Mouse (Mus musculus) neural tube, embryonic 14.5 days (tissue): ENCODE results near the gene Slc9c1. TPM values are rescaled to one million over a fixed set of nuclear protein-coding genes. Genes with fewer than 3 reads are reported as not detected.
A peak's percentile ranks its signal among the peaks of the same experiment; 100 is the strongest.

ENCODE experiments used
- ATAC-seq: fragments of 200-750 bp; cut with Nextera tagmentation; 2 replicates; pipeline ENCODE4 v1.8.0; 2017; ENCODE audit warnings: low read depth, mild to moderate bottlenecking, moderate TSS enrichment, moderate library complexity
- H3K27ac ChIP-seq: fragments of 300-500 bp; sonication (generic); 2 replicates; pipeline ENCODE4 v1.5.1; 2014; ENCODE audit warnings: low read depth, mild to moderate bottlenecking, control low read depth, low read length, moderate library complexity, mixed read lengths
- H3K27me3 ChIP-seq: fragments of 300-500 bp; sonication (generic); 2 replicates; pipeline ENCODE4 v1.6.1; 2014; ENCODE audit warnings: low read length; ENCODE audit not compliant: control insufficient read depth, insufficient read depth
- H3K36me3 ChIP-seq: fragments of 300-500 bp; sonication (generic); 2 replicates; pipeline ENCODE4 v1.6.1; 2014; ENCODE audit warnings: low read length, mixed read lengths; ENCODE audit not compliant: control insufficient read depth, insufficient read depth
- H3K4me1 ChIP-seq: fragments of 300-500 bp; sonication (generic); 2 replicates; pipeline ENCODE4 v1.6.1; 2014; ENCODE audit warnings: low read length; ENCODE audit not compliant: control insufficient read depth, insufficient read depth
- H3K4me2 ChIP-seq: fragments of 300-500 bp; sonication (generic); 2 replicates; pipeline ENCODE4 v1.6.1; 2014; ENCODE audit warnings: mild to moderate bottlenecking, low read depth, low read length, control low read depth
- H3K4me3 ChIP-seq: fragments of 300-500 bp; sonication (generic); 2 replicates; pipeline ENCODE4 v1.5.1; 2014; ENCODE audit warnings: low read depth, low read length, control low read depth, mixed read lengths
- H3K9ac ChIP-seq: fragments of 300-500 bp; sonication (generic); replicated peaks from 2 replicates; pipeline ENCODE4 v1.6.1; 2014; ENCODE audit warnings: low read depth, mild to moderate bottlenecking, control low read depth, low read length, mixed read lengths
- H3K9me3 ChIP-seq: fragments of 300-500 bp; sonication (generic); 2 replicates; pipeline ENCODE4 v1.6.1; 2016; ENCODE audit warnings: low read length; ENCODE audit not compliant: control insufficient read depth
- WGBS: fragments of 180-500 bp; shearing (Covaris S2); extraction: QIAGEN DNeasy Blood & Tissue Kit; methylation state at CpG from one replicate; pipeline ENCODE4 v1.1.7; 2014; 5-methylcytosine and 5-hydroxymethylcytosine counted together
- polyA plus RNA-seq: library from polyadenylated mRNA; unstranded; fragments of >200 nt; fragmentation: Nextera tagmentation; extraction: Ambion mirVana; gene quantifications from 2 replicates; pipeline ENCODE4 v1.2.1, GENCODE M21; 2014

The Slc9c1 gene
- polyA plus RNA-seq, 1 experiment from 2014 or later = not detected

DNA sequence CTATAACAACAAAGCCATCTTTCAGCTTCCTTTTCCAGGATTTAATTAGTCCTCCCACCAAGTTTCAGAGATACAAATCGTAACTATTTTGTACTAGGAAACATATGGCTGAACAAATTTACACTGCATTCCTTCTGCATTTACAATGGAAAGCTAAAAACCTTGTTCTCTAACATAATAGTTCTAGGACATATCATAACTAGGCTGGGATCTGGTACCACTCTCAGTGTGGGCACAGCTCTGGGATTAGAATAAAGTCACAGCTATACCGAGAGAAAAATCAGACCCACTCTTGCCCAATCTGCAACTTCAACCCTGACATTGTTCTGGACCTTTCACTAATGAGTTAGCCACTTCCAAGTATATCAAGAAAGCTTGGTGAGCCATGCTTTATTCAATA, 100.7 kb downstream of the Slc9c1 start:
- 92% methylated on average over 2 of the region's 2 CpGs for WGBS
- Histone ChIP-seq H3K36me3 (no peaks in the 10 kb centered on the region), H3K4me2 (no peak overlapping the region), H3K27me3 (no peaks in the 10 kb centered on the region), H3K4me3 (no peak overlapping the region), H3K9me3 (no peaks in the 10 kb centered on the region), H3K9ac (no peak overlapping the region), H3K4me1 (no peaks in the 10 kb centered on the region), H3K27ac (no peak overlapping the region)
- ATAC-seq = no peak

DNA sequence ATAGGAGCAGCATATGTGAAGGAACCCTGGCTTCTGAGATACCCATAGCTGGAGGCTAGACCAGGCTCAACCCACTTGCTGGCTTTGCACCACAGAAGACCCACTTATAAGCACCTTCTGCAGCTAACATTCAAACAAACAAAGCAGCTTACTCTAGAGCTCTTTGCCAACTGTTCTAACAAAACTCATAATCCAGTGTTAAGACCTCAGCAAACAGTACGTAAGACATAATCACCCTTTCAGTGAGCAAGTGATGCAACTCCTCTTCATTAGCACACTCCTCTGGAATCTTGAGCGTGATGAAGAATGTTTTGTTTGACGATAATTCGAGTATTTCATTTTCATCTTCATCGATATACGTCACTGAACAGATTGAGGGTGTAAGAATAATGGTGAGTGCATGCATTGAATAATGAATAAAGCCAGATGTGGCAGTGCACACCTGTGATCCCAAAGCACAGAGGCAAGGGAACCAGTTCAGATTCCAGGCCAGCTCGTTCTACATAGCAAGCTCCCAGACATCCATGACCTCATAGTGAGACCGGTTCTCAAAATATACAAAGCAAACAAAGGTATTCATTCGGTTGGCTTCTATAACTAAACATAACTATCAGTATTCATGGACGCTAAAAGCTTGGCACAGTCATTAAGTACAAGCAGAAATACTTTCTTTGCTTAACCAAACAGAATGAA, 105.1 kb downstream of the Slc9c1 start:
- no peak overlapping the region for H3K9ac ChIP-seq
- no peak overlapping the region for H3K4me3 ChIP-seq
- 86% methylated on average over 10 of the region's 10 CpGs for whole genome bisulfite sequencing
- H3K36me3 ChIP-seq = no peaks in the 10 kb centered on the region
- H3K9me3 ChIP-seq = no peaks in the 10 kb centered on the region
- no peak overlapping the region for H3K27ac ChIP-seq
- H3K4me1 ChIP-seq = no peaks in the 10 kb centered on the region
- no peak for ATAC-seq
- H3K27me3 ChIP-seq = no peaks in the 10 kb centered on the region
- H3K4me2 ChIP-seq = no peak overlapping the region

DNA sequence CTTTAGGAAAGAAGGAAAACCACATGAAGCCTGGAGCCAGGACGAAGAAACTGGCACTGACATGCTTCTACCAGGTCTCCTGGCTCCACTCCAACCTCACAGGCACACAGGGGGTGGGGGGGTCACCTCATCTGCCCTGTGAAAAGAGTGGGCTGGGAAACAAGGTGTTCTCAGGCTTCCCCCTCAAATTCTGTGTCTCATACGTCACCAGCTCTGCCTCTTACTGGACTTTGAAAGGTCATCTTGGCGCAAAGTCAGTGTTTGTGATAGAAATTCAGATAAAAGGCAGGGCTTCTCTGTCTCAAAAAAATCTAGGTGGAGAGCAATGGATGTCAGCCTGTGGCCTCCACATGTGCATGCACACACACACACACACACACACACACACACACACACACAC, 106.2 kb downstream of the Slc9c1 start:
- Histone ChIP-seq H3K4me2 (no peak overlapping the region), H3K36me3 (no peaks in the 10 kb centered on the region), H3K27ac (no peak overlapping the region), H3K4me3 (no peak overlapping the region), H3K9me3 (no peaks in the 10 kb centered on the region), H3K4me1 (no peaks in the 10 kb centered on the region), H3K9ac (no peak overlapping the region), H3K27me3 (no peaks in the 10 kb centered on the region)
- WGBS = 68% methylated on average over 3 of the region's 3 CpGs
- no peak for ATAC-seq

DNA sequence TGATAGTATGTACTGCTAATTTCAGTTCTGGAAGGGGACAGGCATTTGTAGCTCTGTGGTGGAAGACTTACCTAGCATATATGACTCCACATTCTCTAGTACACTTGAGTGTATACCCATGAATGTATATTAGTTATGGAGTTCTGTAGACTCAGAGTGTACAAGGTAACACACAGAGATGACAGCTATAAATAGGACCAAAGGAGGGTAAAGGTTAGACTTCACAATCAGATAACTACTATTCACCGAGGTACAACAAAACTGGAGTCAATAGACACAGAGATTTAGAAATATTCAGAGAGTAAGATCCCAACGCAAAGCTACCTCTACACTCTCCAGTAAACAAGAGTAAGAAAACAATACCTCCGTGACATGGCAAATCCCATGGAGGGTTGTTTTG, 108.8 kb downstream of the Slc9c1 start:
- H3K9me3 ChIP-seq = no peaks in the 10 kb centered on the region
- H3K9ac ChIP-seq = no peak overlapping the region
- H3K4me2 ChIP-seq = no peak overlapping the region
- H3K27me3 ChIP-seq = no peaks in the 10 kb centered on the region
- H3K36me3 ChIP-seq = no peaks in the 10 kb centered on the region
- WGBS = 93% methylated on average over 3 of the region's 3 CpGs
- no peaks in the 10 kb centered on the region for H3K4me1 ChIP-seq
- no peak for ATAC-seq
- H3K27ac ChIP-seq = no peak overlapping the region
- H3K4me3 ChIP-seq = no peak overlapping the region

DNA sequence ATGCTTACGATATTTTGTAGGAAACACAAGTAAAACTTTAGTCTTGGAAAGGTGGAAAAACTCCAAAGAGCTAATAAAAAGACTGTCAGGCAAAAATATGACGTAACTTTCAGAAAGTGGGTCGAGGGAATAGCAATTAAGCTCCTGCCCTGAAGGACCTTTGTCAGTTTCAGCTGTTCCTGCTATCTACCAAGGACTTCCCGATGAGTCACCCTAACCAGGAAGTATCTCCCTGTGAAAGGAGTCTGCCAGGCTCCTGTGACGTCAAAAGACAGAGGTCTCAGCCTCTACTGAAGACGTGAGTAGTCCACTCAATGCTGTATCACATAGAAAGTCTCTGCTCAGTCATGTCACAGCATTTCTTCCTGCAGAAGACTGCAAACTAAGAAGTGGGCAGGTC, 109.3 kb downstream of the Slc9c1 start:
- Histone ChIP-seq H3K4me3 (no peak overlapping the region), H3K4me2 (no peak overlapping the region), H3K4me1 (no peaks in the 10 kb centered on the region), H3K36me3 (no peaks in the 10 kb centered on the region), H3K27me3 (no peaks in the 10 kb centered on the region), H3K9ac (no peak overlapping the region), H3K9me3 (no peaks in the 10 kb centered on the region), H3K27ac (no peak overlapping the region)
- no peak for ATAC-seq
- 74% methylated on average over 6 of the region's 6 CpGs for WGBS

DNA sequence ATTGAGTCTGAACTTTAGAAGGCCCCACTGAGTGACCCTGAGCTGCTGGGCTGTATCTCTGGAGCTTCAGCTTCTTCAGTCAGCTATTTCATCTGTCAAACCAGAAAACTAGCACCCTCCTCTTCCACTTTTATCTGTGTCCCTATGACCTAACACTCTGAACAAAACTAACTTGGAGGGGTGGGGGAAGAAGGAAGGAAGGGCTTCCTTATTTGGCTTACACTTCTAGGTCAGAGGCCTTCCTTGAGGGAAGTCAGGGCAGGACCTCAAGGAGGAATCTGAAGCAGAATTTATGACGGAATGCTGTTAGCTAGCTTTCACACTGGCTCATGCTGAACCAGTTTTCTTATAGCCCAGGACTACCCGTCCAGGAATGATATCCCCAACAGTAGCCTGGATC, 116.4 kb downstream of the Slc9c1 start:
- Histone ChIP-seq H3K36me3 (no peaks in the 10 kb centered on the region), H3K4me1 (no peaks in the 10 kb centered on the region), H3K27me3 (no peaks in the 10 kb centered on the region), H3K4me2 (no peak overlapping the region), H3K9ac (no peak overlapping the region), H3K4me3 (no peak overlapping the region), H3K27ac (no peak overlapping the region), H3K9me3 (no peaks in the 10 kb centered on the region)
- 77% methylated on average over 2 of the region's 2 CpGs for WGBS
- ATAC-seq = no peak

DNA sequence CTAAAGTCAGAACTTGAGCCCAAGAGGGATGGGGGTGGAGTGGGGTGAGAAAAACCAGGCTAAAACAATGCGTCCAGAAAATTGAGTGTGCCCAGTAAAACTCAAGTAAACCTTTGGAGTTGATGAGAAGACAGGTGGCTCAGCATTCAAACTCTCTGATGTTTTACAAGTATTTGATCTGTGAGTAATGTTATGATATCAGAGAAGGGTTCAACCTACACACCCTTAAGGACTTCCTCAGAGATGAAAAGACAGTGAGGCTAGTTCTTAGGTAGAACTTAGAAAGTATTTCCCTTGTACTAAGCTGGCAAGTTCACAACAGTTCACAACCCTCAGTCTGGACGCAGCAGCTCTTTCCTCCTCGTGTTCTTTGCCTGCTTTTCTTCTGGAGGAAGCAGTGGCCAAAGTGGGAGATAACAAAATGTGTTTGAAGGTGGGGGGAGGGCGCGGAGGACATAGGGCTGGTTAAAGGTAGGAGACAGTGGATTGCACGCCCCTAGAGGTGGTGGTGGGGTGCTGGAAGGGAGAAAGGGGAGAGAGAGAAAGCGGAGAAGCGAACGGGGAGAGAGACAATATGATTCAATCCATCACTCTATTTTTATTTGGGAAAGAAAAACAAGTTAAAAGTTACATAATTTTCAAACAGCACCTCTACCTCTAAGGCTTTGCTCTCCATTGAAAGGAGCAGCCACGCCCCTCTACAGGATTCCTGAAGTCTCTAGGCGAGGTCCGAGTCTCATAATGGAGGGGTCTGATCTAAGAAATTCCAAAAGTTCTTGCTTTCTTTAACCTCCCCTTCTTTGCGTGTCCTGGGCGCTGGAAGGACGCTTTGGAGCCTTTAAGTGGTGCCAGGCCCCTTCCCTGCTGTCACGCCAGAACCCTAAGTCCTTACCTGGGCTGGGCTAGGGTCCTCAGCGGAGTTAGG, 118.2 kb downstream of the Slc9c1 start:
- H3K9ac ChIP-seq = no peak overlapping the region
- 16% methylated on average over 17 of the region's 17 CpGs for WGBS

DNA sequence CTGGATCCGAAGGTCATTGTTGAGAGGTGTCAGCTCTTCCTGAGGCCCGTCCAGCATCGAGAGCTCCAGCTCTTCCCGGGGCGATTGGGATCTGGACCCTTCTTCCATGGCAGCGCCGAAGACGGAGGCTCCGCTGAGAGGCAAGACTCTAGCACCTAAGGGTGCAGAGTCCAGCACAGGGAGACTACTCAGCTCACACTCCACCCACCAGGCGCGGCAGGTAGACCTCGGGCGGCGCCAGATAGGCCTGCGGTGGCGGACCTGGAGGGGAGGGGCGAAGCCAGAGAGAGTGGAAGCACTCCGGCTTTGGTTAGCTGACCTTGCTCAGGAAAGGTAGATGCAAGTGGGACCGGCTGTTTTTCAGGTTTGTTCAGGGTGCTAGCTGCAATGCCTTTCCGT, 118.8 kb downstream of the Slc9c1 start, which contains the start of gene BC016579:
BC016579 (minus strand) TSS at position 135 of the 399 bp plus-strand sequence.
- Histone ChIP-seq H3K36me3 (no peaks in the 10 kb centered on the region), H3K4me2 (peak within 1 kb of the TSS; percentile 42), H3K27ac (no peak within 1 kb of the TSS), H3K4me1 (no peaks in the 10 kb centered on the region), H3K9me3 (no peaks in the 10 kb centered on the region), H3K9ac (no peak within 1 kb of the TSS), H3K4me3 (peak within 1 kb of the TSS; percentile 11; the same call in 1 of the 2 replicates), H3K27me3 (no peaks in the 10 kb centered on the region)
- WGBS = 4% methylated on average over 20 of the region's 20 CpGs
- peak; percentile 46; the same call in 1 of the 2 replicates for ATAC-seq

More for the DNA sequence above, 118.2 kb downstream of the Slc9c1 start:
- H3K4me3 ChIP-seq = peak overlapping the region; percentile 11; the same call in 1 of the 2 replicates
- no peaks in the 10 kb centered on the region for H3K4me1 ChIP-seq
- no peaks in the 10 kb centered on the region for H3K36me3 ChIP-seq
- no peaks in the 10 kb centered on the region for H3K27me3 ChIP-seq
- H3K4me2 ChIP-seq = peak overlapping the region; percentile 42
- H3K27ac ChIP-seq = no peak overlapping the region
- ATAC-seq = no peak
- no peaks in the 10 kb centered on the region for H3K9me3 ChIP-seq

DNA sequence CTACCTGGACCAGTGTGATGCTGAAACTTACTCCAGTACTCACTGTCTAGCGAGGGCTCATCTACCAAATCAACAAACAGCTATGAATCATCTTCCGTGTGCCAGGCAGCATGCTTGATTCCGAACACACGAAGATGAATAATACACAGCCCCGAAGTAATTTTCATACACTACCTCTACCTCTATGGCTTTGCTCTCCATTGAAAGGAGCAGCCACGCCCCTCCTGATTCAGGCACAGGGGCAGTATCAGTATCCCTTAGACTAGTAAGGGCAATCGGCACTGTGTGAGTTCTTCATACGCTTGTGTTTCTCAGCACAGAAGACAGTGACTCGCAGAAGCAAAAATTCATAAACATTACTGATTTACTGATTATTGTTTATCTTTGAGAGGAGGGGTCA, 119.4 kb downstream of the Slc9c1 start:
- H3K9ac ChIP-seq = no peak overlapping the region
- H3K9me3 ChIP-seq = no peaks in the 10 kb centered on the region
- no peaks in the 10 kb centered on the region for H3K4me1 ChIP-seq
- H3K4me2 ChIP-seq = no peak overlapping the region
- H3K36me3 ChIP-seq = no peaks in the 10 kb centered on the region
- 65% methylated on average over 9 of the region's 9 CpGs for WGBS
- no peaks in the 10 kb centered on the region for H3K27me3 ChIP-seq
- no peak overlapping the region for H3K27ac ChIP-seq
- no peak overlapping the region for H3K4me3 ChIP-seq
- ATAC-seq = no peak
